ENCODE assay signal across 10 mouse cellular contexts in genomic region chr1:52454509-52455001, GRCm38 (mm10). TPM values are rescaled to one million over a fixed set of nuclear protein-coding genes. Genes with fewer than 3 reads are reported as not detected.
DNase-seq lines count a peak whose midpoint lies in the region; ATAC-seq lines count a peak whose summit lies in the region.
"Had no signal": no experiment of that assay in that cellular context is flagged by ENCODE, and none has a peak within 500 bp of the region (broad histone marks: within the 10 kb centered on the region; RNA-seq: fewer than 3 reads in every experiment).

No protein-coding gene starts in this region.

- no peaks in the 10 kb centered on the region for H3K9me3 ChIP-seq in forebrain, embryonic 15.5 days
- H3K9me3 ChIP-seq in forebrain, embryonic 10.5 days: no peaks in the 10 kb centered on the region
- no peaks in the 10 kb centered on the region for H3K9me3 ChIP-seq in liver, embryonic 16.5 days (replicated peaks; ENCODE audit: control insufficient read depth, low read length)
- H3K9me3 ChIP-seq in forebrain, embryonic 13.5 days (replicated peaks): no peaks in the 10 kb centered on the region

- no peak overlapping the region for H3K9ac ChIP-seq in forebrain, embryonic 15.5 days (replicated peaks)
- H3K9ac ChIP-seq in liver, embryonic 16.5 days (ENCODE audit: low read depth, low read length): no peak overlapping the region
- no peak overlapping the region for H3K9ac ChIP-seq in forebrain, embryonic 13.5 days

- H3K4me2 ChIP-seq in forebrain, embryonic 15.5 days (replicated peaks): no peak overlapping the region
- H3K4me2 ChIP-seq in liver, embryonic 16.5 days (ENCODE audit: low read depth, low read length): no peak overlapping the region
- no peak overlapping the region for H3K4me2 ChIP-seq in forebrain, embryonic 13.5 days

- 78% methylated on average over 3 of the region's 3 CpGs for WGBS in forebrain, embryonic 15.5 days
- 93% methylated on average over 3 of the region's 3 CpGs for WGBS in forebrain, embryonic 10.5 days
- WGBS in liver, embryonic 16.5 days (ENCODE audit: insufficient replicate concordance): 35% methylated on average over 3 of the region's 3 CpGs
- WGBS in forebrain, embryonic 13.5 days: 94% methylated on average over 3 of the region's 3 CpGs

- H3K4me3 ChIP-seq in forebrain, embryonic 15.5 days: no peak overlapping the region
- H3K4me3 ChIP-seq in forebrain, embryonic 10.5 days: no peak overlapping the region
- no peak overlapping the region for H3K4me3 ChIP-seq in liver, embryonic 16.5 days (ENCODE audit: low read depth, low read length)
- H3K4me3 ChIP-seq in forebrain, embryonic 13.5 days: no peak overlapping the region
- H3K4me3 ChIP-seq: left cerebral cortex, adult 2 months had no signal

- no peak overlapping the region for H3K27ac ChIP-seq in forebrain, embryonic 15.5 days (replicated peaks)
- H3K27ac ChIP-seq in forebrain, embryonic 10.5 days: no peak overlapping the region
- H3K27ac ChIP-seq in liver, embryonic 16.5 days (ENCODE audit: low read length): no peak overlapping the region
- no peak overlapping the region for H3K27ac ChIP-seq in forebrain, embryonic 13.5 days
- H3K27ac ChIP-seq: left cerebral cortex, adult 2 months had no signal

- H3K36me3 ChIP-seq in forebrain, embryonic 15.5 days: no peaks in the 10 kb centered on the region
- H3K36me3 ChIP-seq in forebrain, embryonic 10.5 days (replicated peaks): no peaks in the 10 kb centered on the region
- no peaks in the 10 kb centered on the region for H3K36me3 ChIP-seq in liver, embryonic 16.5 days (ENCODE audit: control insufficient read depth, insufficient read depth)
- H3K36me3 ChIP-seq in forebrain, embryonic 13.5 days (ENCODE audit: poor library complexity, severe bottlenecking): no peaks in the 10 kb centered on the region

- no peak for DNase-seq in forebrain, embryonic 10.5 days (ENCODE audit: extremely low spot score, low spot score)
- DNase-seq in CD4-positive, CD25-positive, alpha-beta regulatory T cell, adult 2 months (ENCODE audit: low read depth, low spot score): peak; percentile 38
- DNase-seq in fibroblast of lung, adult 2 months (ENCODE audit: low read depth): peak; percentile 64
- DNase-seq in spleen, postnatal 14 days (ENCODE audit: low spot score in 2 of 2): no peak
- DNase-seq in retina, embryonic 14.5 days (ENCODE audit: low spot score): no peak
- DNase-seq: cerebellum, adult 9-11 months had no signal

- no peaks in the 10 kb centered on the region for H3K4me1 ChIP-seq in forebrain, embryonic 15.5 days
- H3K4me1 ChIP-seq in forebrain, embryonic 10.5 days: no peaks in the 10 kb centered on the region
- H3K4me1 ChIP-seq in liver, embryonic 16.5 days (ENCODE audit: control insufficient read depth, low read depth, low read length): peaks cover 3% of the 10 kb centered on the region; the same call in 1 of the 2 replicates
- no peaks in the 10 kb centered on the region for H3K4me1 ChIP-seq in forebrain, embryonic 13.5 days

- ATAC-seq in forebrain, embryonic 15.5 days (replicated peaks): 0 out of 2 replicates have a peak, but pooled peaks have one; percentile 23
- peak; percentile 85 for ATAC-seq in liver, embryonic 16.5 days (ENCODE audit: low read depth)
- ATAC-seq in forebrain, embryonic 13.5 days: no peak

- no peaks in the 10 kb centered on the region for H3K27me3 ChIP-seq in forebrain, embryonic 15.5 days
- no peaks in the 10 kb centered on the region for H3K27me3 ChIP-seq in forebrain, embryonic 10.5 days (ENCODE audit: poor library complexity, severe bottlenecking)
- H3K27me3 ChIP-seq in liver, embryonic 16.5 days (ENCODE audit: control insufficient read depth, insufficient read depth, low read depth, low read length): no peaks in the 10 kb centered on the region
- H3K27me3 ChIP-seq in forebrain, embryonic 13.5 days: no peaks in the 10 kb centered on the region

RNA-seq across cellular contexts. Expression of gene Nab1, which starts 45.9 kb away (rescaled TPM):
- polyA plus RNA-seq in forebrain, embryonic 15.5 days (2015; fragmentation: Nextera tagmentation; extraction: Ambion mirVana): 14.6 and 16.6 TPM in 2 replicates
- polyA plus RNA-seq in forebrain, embryonic 10.5 days (2016; fragmentation: Nextera tagmentation; extraction: Ambion mirVana): 2.7 and 3.8 TPM in 2 replicates
- polyA plus RNA-seq in liver, embryonic 16.5 days (2015; fragmentation: Nextera tagmentation; extraction: Ambion mirVana): 9.4 and 10.8 TPM in 2 replicates
- polyA plus RNA-seq in forebrain, embryonic 13.5 days (2015; fragmentation: Nextera tagmentation; extraction: Ambion mirVana): 8.5 and 10.4 TPM in 2 replicates

Comparison
In these comparisons a context has a peak if more than half of its experiments do, and no peak if none do; other contexts are left out.
1. DNase-seq: peak in CD4-positive, CD25-positive, alpha-beta regulatory T cell, adult 2 months (single experiment) and fibroblast of lung, adult 2 months (single experiment); none in forebrain, embryonic 10.5 days (single experiment), spleen, postnatal 14 days (0 of 2) and retina, embryonic 14.5 days (single experiment).